Mouse (Mus musculus): ENCODE results near the gene Hps5. TPM values are rescaled to one million over a fixed set of nuclear protein-coding genes. Genes with fewer than 3 reads are reported as not detected.
"Not testable (repeated sequence)": the region's sequence is repeated elsewhere in the genome, so short reads cannot be mapped to it uniquely, and the experiment has no call there.

Hps5 gene
- total RNA-seq, 2 experiments from 2014 or later: 11.4 to 13.7 TPM

DNA sequence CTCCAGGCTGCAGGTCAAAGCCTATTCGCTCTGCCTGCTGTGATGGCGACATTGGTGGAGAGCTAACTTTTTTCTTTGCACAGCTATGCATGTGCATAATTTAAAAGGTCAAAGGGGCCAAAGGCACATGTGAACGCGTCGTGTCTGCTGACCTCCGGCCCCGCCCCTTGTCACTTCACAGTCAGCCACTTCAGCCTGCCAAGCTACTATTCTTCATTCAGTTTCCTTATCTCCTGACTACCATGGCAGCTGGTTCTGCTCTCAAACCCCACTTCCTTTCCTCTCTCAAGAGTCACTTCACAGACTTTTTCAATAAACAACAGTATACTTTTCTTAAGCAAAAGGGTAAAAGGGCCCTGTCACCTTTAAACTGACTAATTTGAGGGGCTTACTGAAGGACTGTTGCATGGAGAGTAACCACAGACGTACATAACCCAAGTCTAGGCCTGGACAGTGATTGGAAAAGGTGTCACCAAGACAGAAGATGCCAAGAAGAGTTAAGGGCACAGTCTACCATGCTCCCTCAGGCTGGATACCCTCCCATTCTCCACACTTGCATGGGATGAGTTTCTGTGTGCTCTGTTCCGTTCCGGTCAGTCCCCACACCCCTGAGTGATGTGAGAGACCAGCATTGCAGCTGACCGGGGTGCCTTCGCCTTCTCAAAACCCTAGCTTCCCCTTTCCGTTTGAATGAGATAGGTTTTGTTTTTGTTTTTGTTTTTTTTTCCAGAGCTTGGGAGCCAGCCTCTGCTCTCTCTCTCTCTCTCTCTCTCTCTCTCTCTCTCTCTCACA is 35.1 kb upstream of the Hps5 start:
- intact Hi-C loops (cut with DNase I): no loop called here
- DNase-seq (ENCODE audit: low spot score in 2 of 2): no peak

DNA sequence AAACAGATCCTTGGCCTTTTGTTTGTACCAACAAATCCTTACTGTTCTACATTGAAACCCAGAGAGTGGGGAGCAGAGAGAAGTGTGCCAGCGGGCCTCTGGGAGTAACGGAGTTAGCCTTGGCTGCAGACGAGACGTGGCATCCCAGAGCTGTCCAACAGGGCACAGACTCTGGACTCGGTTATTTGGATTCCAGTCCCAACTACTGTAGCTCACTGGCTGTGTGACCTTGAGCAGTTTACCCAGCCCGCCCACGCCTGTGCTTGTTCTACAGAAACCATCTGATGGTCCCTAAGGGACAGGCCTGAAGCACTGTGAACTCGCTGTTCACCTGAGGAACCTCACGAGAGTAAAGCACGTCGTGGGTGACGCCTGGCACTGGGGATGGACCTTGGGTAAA is 34.0 kb upstream of the Hps5 start:
- intact Hi-C loops (cut with DNase I): no loop called here
- DNase-seq (ENCODE audit: low spot score in 2 of 2): no peak

DNA sequence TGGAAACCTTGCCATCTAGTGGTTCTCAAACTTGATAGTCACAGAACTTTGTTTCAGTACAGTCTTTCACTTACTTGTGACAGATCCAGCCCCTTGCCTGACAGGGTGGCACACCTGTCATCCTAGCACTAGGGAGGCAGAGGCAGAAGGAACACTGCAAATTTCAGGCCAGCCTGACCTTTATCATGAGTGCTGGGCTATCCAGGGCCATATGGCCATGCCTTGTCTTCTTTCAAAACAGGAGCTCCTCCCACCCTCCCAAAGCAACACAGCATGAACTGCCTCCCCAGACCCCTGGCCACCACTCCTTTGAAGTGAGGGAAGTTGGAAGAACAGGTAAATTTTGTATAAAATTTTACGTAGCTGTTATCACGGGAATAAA is 31.9 kb upstream of the Hps5 start:
- intact Hi-C loops (cut with DNase I): no loop called here
- no peak for DNase-seq (ENCODE audit: low spot score in 2 of 2)

DNA sequence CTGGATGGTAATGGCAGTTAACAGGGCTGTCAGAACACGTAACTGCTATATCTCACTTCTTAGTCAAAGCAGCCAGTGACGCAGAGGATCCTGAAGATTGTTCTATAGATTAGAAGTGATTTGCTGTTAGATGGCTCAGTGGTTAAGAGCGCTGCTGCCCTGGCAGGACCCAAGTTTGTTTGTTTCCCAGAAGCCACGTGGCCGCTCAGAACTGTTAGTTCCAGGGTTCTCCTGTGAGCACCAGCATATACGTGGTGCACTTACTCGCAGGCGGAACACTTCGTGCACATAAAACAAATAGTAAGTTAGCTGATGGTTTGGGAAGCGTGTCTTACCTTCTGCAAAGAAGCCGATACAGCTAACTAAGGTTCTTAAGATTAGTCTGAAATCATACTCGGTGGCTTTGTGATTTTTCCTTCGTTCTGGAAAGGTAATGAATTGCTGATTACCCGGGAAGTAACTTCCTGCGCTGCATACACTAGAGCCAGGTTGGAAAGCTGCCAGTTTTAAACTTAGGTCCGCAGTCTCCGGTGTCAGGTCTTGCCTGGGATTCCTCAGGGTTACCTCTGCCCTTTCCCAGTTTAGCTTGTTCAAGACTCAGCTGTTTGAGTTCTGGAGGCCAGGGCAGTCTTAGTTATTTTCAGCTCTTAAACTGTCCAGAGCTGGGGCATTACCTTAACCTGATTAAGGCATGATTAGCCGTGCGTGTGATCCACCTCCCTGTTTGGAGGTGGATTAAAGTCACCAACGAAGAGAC is 31.4 kb upstream of the Hps5 start:
- intact Hi-C loops (cut with DNase I): no loop called here
- no peak for DNase-seq (ENCODE audit: low spot score in 2 of 2)

DNA sequence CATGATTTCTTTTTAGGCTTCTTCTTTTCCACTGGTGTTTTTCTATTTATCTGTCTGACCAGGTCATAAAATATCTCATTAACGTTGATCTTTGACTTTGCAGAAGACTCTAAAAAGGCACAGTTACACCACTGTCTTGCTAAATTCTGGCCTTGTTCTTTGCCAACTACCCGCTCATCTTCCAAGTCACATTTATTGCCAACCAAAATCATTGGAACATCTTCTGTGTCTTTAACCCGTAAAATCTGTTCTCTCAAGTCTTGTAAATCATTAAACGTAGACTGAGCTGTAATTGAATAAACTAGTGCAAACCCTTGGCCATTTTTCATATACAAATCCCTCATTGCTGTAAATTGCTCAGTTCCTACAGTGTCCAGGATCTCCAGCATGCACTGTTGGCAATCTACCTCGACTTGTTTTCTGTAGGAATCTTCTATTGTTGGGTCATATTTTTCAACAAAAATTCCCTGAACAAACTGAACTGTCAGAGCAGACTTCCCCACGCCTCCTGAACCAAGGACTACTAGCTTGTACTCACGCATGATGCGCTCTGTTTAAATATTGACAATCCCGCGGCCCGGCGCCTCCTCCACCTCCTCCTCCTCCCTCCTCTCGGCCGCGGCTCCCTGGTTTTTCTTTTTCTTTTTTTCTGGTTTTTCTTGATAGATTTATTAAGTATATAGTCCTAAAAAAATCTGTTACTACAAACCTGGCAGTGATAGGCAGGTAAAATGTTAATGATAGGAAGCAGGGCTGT is 25.2 kb upstream of the Hps5 start:
- intact Hi-C loops (cut with DNase I); DNase-seq (ENCODE audit: low spot score in 2 of 2): not testable (repeated sequence)

DNA sequence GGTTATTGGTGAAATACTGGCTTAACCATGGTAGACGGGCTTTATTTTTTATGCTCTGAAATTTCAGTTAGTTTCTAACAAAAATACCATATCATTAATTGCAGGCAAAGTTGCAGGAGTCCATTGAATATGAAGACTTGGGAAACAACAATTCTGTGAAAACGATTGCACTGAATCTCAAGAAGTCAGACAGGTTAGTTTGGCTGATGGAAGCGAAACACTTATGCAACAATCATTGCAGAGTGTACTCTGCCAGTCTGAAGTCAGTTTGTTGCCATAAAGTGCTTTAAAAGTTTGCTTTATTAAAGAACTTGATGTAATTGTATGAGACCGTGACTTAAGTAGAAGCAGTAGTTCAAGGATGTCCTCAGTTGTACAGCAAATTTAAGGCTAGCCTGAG is 18.1 kb upstream of the Hps5 start:
- no peak for DNase-seq (ENCODE audit: low spot score in 2 of 2)
- intact Hi-C loops (cut with DNase I): no loop called here

DNA sequence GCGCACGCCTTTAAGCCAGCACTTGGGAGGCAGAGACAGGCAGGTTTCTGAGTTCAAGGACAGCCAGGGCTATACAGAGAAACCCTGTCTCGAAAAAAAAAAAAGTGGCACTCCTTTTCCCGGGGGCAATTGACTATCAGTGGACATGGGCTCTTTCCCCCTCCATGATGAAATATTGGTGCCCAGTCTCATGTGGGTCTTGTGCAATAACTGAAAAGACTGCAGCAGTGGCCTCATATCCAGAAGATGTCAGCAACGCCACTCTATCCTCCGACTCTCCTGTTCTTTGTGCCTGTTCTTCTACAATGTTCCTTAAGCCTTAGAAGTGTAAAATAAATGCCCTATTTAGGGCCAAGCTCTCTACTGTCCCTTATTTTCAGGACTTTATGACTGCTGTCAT is 14.5 kb upstream of the Hps5 start:
- intact Hi-C loops (cut with DNase I): no loop called here
- DNase-seq (ENCODE audit: low spot score in 2 of 2): no peak

DNA sequence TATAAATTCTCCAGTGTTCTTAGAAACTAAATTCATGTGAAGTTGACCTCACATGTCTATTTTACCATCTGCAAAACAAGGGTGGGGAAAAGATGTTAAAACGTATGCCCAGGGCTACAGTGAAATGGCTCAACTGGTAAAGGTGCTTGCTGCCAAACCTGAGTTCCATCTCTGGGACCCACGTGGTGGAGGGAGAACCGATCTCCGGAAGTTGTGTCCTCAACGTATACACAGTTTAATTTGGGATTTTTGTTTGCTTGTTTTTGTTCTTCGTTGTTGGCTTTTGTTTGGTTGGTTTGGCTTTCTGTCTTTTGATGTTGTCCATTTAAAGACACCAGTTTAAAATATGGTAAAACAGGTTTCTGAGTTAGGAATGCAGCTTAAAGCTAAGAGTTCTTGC is 915 bp upstream of the Hps5 start:
- intact Hi-C loops (cut with DNase I): no loop called here
- no peak for DNase-seq (ENCODE audit: low spot score in 2 of 2)

DNA sequence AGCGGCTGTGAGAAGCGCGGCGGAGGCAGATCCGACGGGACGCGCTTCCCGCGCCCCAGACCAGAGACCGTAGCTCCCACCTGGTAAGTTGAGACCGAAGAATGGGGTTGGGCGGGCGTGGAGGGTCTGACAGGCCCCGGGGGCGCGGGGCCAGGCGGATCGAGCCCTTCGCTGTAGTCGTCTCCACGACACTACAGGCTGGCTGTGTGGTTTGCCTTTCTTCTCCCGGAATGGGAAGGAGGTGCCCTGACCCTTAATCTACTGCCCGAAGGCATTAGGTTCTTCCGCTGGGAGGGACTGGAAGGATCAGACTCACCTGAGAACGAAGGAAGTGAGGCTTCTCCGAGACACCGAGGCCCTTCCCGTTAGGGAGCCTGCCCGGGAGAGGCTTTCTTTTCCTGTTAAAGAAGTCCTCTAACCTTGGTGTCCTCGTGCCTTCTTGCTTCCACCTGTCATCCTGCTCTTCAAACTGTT is 379 bp upstream of the Hps5 start:
- intact Hi-C loops (cut with DNase I): no loop called here
- no peak for DNase-seq (ENCODE audit: low spot score in 2 of 2)

DNA sequence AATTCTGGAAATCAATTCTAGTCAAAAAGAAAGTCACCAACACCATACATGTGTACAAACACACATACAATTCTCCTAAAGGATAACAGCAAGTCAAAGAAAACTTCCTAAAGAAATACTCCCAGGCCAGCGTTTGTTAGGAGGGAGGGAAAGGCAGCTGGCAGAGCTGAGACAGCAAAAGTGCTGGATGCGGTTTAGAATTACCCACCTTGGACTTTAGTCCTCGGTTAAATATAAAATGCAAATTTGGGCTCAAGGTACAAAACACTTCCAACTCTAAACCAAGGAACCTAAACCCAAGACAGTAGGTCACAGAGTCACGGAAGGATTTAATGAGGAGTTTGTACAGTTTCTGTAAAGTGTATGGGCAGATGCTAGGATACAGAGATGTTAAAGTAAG is 2.0 kb downstream of the Hps5 start:
- intact Hi-C loops (cut with DNase I): no loop called here
- no peak for DNase-seq (ENCODE audit: low spot score in 2 of 2)

DNA sequence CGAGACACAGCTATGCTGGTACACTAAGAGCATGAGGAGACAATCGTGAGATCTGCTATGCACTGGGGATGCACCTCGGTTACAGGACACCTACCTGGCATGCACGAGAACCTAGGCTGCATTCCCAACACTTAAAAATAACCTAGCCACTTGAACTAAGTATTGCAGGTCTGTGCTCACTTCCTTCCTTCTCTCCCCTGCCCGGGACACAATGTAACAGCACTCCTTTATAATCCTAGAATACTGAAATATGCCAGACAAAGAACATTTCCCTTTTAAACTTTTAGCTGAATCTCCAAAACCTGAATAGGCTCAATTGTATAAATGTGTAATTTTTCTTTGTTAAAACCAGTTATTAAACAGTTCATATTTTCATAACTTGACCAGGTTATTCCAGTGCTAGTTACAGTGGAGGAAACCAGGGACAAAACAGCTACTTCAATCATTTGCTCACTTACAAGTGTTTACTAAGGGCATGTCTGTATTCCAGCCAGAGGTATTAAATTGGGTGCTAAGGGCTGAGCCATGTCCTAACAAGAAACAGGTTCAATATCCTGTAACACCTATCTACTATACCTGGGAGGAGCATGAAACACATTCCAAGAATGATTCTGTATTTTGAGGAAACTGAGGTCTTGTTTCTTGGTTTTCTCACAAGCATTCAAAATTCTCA is 6.6 kb downstream of the Hps5 start:
- intact Hi-C loops (cut with DNase I): no loop called here

DNA sequence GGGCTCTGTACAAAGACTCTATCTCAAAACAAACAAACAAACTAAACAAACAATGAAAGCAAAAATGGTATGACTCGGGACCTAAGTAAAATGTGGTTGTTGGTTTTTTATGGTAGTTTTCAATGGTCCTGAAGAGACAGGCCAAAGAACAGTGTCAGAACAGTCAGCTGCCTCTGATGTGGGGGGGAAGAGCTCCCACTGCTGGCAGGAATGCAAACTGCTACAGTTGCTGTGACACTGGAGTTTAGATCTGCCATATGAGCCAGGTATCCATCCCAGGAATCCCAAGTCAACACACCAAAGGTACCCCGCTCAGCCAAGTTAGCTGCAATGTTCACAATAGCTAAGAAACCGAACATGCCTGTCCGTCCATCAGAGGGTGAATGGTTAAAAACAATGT is 25.2 kb downstream of the Hps5 start:
- intact Hi-C loops (cut with DNase I): loop anchor here (5.0 kb wide), 1 partner anchor 128 kb away; no protein-coding TSS in a partner anchor
- DNase-seq (ENCODE audit: low spot score in 2 of 2): peak; percentile 37 to 46

More for the DNA sequence above, 6.6 kb downstream of the Hps5 start:
- DNase-seq (ENCODE audit: low spot score in 2 of 2): no peak

DNA sequence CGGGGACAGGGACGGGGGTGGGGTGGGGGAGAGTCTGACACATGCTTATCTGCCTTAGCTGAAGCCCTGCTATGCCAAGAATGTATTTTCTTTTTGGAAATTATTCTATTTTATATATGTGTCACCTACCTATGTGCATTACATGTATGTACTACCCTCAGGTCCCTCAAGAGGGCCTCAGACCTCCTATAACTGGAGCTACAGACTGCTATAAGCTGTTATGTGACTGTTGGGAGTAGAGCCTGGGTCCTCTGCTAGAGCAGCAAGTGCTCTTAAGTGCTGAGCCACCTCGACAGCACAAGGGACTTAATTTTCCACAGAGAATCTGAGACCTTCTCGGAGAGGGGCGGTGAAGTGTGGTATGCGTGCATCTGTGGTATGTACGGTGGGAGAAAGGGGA is 27.4 kb downstream of the Hps5 start:
- DNase-seq (ENCODE audit: low spot score in 2 of 2): no peak
- intact Hi-C loops (cut with DNase I): loop anchor here (2.0 kb wide), 1 partner anchor 54 kb away; the partner anchor contains the start of gene Saa3

DNA sequence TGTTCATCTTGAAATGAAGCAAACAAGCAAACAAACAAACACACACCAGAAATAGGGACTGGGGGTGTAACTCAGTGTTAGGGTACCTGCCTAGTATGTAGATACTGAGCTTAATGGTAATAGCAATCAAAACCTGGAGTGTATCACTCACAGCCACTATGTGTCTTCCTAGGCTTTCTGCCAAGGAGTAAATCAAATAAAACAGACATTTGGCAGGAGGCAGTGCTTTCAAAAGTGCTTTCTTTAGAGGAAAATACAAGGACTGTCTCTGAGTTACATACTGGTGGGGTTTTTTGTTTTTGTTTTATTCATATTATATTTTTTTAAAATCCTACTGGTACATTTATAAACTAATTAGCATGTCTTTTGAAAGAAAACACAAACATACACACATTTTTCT is 28.5 kb downstream of the Hps5 start:
- no peak for DNase-seq (ENCODE audit: low spot score in 2 of 2)
- intact Hi-C loops (cut with DNase I): no loop called here

DNA sequence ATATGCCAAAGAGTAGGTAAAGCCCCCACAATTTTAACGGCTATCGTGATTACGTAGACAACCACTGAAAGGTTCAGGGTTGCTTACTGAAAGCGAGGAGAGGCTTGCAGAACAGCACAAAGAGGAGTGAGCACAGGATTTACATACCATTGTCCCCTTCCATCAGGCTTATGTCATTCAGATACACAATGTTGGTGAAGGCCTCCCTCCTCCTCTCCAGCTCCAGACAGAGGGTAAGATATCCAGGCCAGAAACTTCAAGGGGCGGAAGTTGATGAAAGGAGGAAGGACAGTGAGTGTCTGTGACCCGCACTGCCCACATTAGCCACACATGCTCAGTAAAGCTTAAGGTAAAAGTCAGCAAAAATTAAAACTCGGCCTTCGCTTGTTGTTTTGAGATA is 31.2 kb downstream of the Hps5 start:
- intact Hi-C loops (cut with DNase I): no loop called here
- DNase-seq (ENCODE audit: low spot score in 2 of 2): no peak

DNA sequence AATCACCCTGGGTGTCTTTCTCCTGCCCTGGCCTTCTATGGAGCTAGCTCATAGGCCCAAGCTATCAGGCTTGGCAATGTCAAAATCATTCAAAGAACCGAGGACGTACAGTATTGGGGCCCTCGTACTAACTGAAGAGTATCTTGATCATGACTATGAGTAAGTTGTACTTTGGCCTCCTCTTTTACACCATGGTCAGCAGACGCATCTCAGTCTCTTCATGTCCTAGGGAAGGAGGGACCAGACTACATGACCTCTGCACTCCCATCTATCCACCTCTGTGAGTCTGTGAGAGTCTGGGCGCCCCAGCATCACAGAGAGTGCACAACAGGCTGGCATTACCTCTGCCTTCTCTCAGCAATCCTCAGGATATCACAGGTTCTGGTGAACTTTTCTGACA is 33.3 kb downstream of the Hps5 start:
- no peak for DNase-seq (ENCODE audit: low spot score in 2 of 2)
- intact Hi-C loops (cut with DNase I): no loop called here

DNA sequence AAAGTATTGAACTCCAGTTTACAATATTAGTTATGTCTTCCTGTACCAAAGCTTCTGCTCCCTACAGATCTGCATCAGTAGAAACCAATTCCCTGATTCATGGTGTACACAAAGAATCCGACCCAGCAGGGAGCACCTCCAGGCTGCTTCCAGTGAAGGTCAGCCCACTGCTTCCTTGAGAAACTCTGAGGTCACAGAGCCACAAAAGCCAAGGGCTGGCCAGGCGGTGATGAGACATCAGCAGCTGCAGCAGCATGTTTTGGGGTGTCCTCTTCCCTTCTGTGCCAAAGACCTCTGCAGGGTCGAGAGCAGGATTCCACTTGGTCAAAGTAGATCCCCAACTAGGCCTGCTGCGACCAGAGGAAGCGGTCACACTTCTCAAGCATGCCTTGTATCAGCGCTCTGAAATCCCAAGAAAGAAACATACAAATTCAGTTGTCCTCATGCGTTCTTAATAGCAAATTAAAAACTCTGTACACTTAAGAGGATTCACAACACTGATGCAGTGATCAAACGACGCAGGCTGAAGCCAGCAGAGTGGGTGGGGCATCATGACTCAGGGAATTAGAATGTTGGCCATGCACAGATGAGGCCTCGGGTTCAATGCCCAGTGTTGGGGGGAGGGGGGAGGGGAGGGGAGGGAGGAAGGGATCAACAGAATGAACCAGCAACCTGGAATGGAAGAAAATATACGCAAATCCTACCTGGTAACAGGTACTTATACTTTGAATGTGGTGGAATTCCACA is 34.6 kb downstream of the Hps5 start:
- intact Hi-C loops (cut with DNase I): no loop called here

DNA sequence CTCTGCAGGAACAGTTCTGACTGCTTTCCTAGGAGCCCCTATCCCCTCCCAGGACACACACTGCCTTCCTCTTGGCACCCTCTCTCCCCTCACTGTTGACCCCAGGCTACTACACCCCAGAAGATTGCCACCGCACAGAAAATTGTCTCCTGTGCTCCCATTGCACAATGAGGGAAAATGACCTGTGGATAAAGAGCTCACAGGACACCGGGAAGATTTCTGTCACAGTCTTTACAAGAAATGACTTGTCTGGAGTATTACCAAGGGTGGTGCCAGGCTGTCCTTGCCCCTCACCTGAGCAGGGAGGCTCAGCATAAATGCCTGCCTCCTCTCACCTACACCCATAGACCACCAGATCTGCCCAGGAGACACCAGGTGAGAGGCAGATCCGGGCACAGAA is 44.4 kb downstream of the Hps5 start, which contains the start of gene Saa2:
Gene Saa2, plus strand, starts transcription at position 301 of the 400 bp plus-strand sequence.
- no peak for DNase-seq (ENCODE audit: low spot score in 2 of 2)
- intact Hi-C loops (cut with DNase I): no loop called here

More for the DNA sequence above, 34.6 kb downstream of the Hps5 start:
- DNase-seq (ENCODE audit: low spot score in 2 of 2): no peak

DNA sequence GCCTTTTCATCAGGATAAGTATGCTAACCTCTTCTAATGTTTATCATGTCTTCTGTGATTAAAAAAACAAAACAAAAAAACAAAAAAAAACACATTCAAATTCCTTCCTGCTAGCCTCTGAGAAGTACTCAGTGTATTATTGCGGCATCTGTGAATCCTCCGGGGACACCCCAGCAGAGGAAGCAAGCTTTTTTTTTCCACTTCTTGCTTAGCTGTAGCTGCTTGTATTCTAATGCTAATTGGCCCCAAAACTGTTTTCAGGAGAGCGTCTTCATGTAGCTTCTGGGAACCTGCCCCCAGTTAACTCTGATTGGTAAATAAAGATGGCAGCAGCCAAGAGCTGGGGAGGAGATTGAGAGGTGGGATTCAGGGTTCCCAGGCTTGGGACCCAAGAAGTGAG is 47.4 kb downstream of the Hps5 start:
- intact Hi-C loops (cut with DNase I): no loop called here
- DNase-seq (ENCODE audit: low spot score in 2 of 2): no peak
